Mouse (Mus musculus) forebrain, embryonic 10.5 days (tissue): Measurements from ENCODE around the gene Cacnb4. TPM values are rescaled to one million over a fixed set of nuclear protein-coding genes. Genes with fewer than 3 reads are reported as not detected.

Experiments
- DNase-seq: peaks from one replicate; pipeline ENCODE4 v3.0.0-alpha.2; 2017; ENCODE audit warnings: low spot score; ENCODE audit errors: extremely low spot score
- H3K27ac ChIP-seq: fragments of 300-500 bp; sonication (generic); 2 replicates; pipeline ENCODE4 v1.5.1; 2016; ENCODE audit warnings: mild to moderate bottlenecking
- H3K27me3 ChIP-seq: fragments of 300-500 bp; sonication (generic); 2 replicates; pipeline ENCODE4 v1.6.1; 2016; ENCODE audit warnings: mild to moderate bottlenecking; ENCODE audit not compliant: poor library complexity, severe bottlenecking
- H3K36me3 ChIP-seq: fragments of 300-500 bp; sonication (generic); replicated peaks from 2 replicates; pipeline ENCODE4 v1.6.1; 2016; ENCODE audit warnings: mild to moderate bottlenecking, moderate library complexity
- H3K4me1 ChIP-seq: fragments of 300-500 bp; sonication (generic); 2 replicates; pipeline ENCODE4 v1.6.1; 2016
- H3K4me3 ChIP-seq: fragments of 300-500 bp; sonication (generic); 2 replicates; pipeline ENCODE4 v1.5.1; 2016; ENCODE audit warnings: mild to moderate bottlenecking, moderate library complexity
- H3K9me3 ChIP-seq: fragments of 300-500 bp; sonication (generic); 2 replicates; pipeline ENCODE4 v1.6.1; 2016; ENCODE audit warnings: mild to moderate bottlenecking, moderate library complexity
- WGBS: fragments of 180-500 bp; shearing (Covaris S2); methylation state at CpG from one replicate; pipeline ENCODE4 v1.1.7; 2016; 5-methylcytosine and 5-hydroxymethylcytosine counted together
- polyA plus RNA-seq: library from polyadenylated mRNA; unstranded; fragments of >200 nt; fragmentation: Nextera tagmentation; extraction: Ambion mirVana; gene quantifications from 2 replicates; pipeline ENCODE4 v1.2.1, GENCODE M21; 2016

Gene Cacnb4
- polyA plus RNA-seq, 1 experiment from 2014 or later, result 0.50 TPM

- Histone ChIP-seq H3K27ac (no peak overlapping the region), H3K27me3 (no peaks in the 10 kb centered on the region), H3K4me1 (peaks cover 24% of the 10 kb centered on the region), H3K36me3 (no peaks in the 10 kb centered on the region), H3K4me3 (no peak overlapping the region), H3K9me3 (no peaks in the 10 kb centered on the region)
- no peak for DNase-seq
- 77% methylated on average over 5 of the region's 5 CpGs for WGBS
These were observed 83.4 kb downstream of the Cacnb4 start for GRCm38 (mm10) chr2:52593260-52593659.

- Histone ChIP-seq H3K4me3 (no peak overlapping the region), H3K27ac (peak overlapping the region; percentile 76), H3K4me1 (peaks cover 24% of the 10 kb centered on the region), H3K9me3 (no peaks in the 10 kb centered on the region), H3K27me3 (no peaks in the 10 kb centered on the region), H3K36me3 (no peaks in the 10 kb centered on the region)
- 3% methylated on average over 5 of the region's 5 CpGs for WGBS
- peak; percentile 65 for DNase-seq
These were observed 85.7 kb downstream of the Cacnb4 start for GRCm38 (mm10) chr2:52590970-52591347.

GRCm38 (mm10) chr2:52590340-52590969 is 86.2 kb downstream of the Cacnb4 start:
- no peak overlapping the region for H3K4me3 ChIP-seq
- no peaks in the 10 kb centered on the region for H3K36me3 ChIP-seq
- H3K27me3 ChIP-seq, result no peaks in the 10 kb centered on the region
- 69% methylated on average over 7 of the region's 7 CpGs for WGBS
- H3K4me1 ChIP-seq, result peaks cover 24% of the 10 kb centered on the region
- no peak for DNase-seq
- H3K27ac ChIP-seq, result peak overlapping the region; percentile 76
- no peaks in the 10 kb centered on the region for H3K9me3 ChIP-seq

GRCm38 (mm10) chr2:52589514-52589913 is 87.1 kb downstream of the Cacnb4 start:
- Histone ChIP-seq H3K27ac (0 out of 2 replicates have a peak overlapping the region, but pooled peaks have one; percentile 76), H3K4me1 (peaks cover 24% of the 10 kb centered on the region), H3K36me3 (no peaks in the 10 kb centered on the region), H3K4me3 (no peak overlapping the region), H3K9me3 (no peaks in the 10 kb centered on the region), H3K27me3 (no peaks in the 10 kb centered on the region)
- no peak for DNase-seq
- WGBS, result 90% methylated on average over 4 of the region's 4 CpGs

- no peak for DNase-seq
- no peaks in the 10 kb centered on the region for H3K9me3 ChIP-seq
- peaks cover 11% of the 10 kb centered on the region for H3K4me1 ChIP-seq
- H3K27ac ChIP-seq, result no peak overlapping the region
- no peaks in the 10 kb centered on the region for H3K27me3 ChIP-seq
- no peaks in the 10 kb centered on the region for H3K36me3 ChIP-seq
- no peak overlapping the region for H3K4me3 ChIP-seq
- 84% methylated on average over 4 of the region's 4 CpGs for WGBS
These were observed 91.2 kb downstream of the Cacnb4 start for GRCm38 (mm10) chr2:52585384-52585783.

GRCm38 (mm10) chr2:52581132-52581781 is 95.4 kb downstream of the Cacnb4 start:
- no peak for DNase-seq
- Histone ChIP-seq H3K36me3 (no peaks in the 10 kb centered on the region), H3K27ac (no peak overlapping the region), H3K9me3 (no peaks in the 10 kb centered on the region), H3K27me3 (no peaks in the 10 kb centered on the region), H3K4me3 (no peak overlapping the region), H3K4me1 (peaks cover 11% of the 10 kb centered on the region)
- 90% methylated on average over 11 of the region's 11 CpGs for WGBS

GRCm38 (mm10) chr2:52580697-52581096 is 95.9 kb downstream of the Cacnb4 start:
- DNase-seq, result no peak
- WGBS, result 70% methylated on average over 5 of the region's 5 CpGs

GRCm38 (mm10) chr2:52578846-52579245 is 97.8 kb downstream of the Cacnb4 start:
- no peak overlapping the region for H3K27ac ChIP-seq
- H3K9me3 ChIP-seq, result no peaks in the 10 kb centered on the region
- no peaks in the 10 kb centered on the region for H3K27me3 ChIP-seq
- H3K4me3 ChIP-seq, result no peak overlapping the region
- no peak for DNase-seq
- no peaks in the 10 kb centered on the region for H3K36me3 ChIP-seq
- WGBS, result 66% methylated on average over 3 of the region's 3 CpGs
- H3K4me1 ChIP-seq, result peaks cover 11% of the 10 kb centered on the region

More at GRCm38 (mm10) chr2:52580697-52581096, 95.9 kb downstream of the Cacnb4 start:
- H3K4me3 ChIP-seq, result no peak overlapping the region
- H3K36me3 ChIP-seq, result no peaks in the 10 kb centered on the region
- peaks cover 11% of the 10 kb centered on the region for H3K4me1 ChIP-seq
- no peak overlapping the region for H3K27ac ChIP-seq
- no peaks in the 10 kb centered on the region for H3K27me3 ChIP-seq
- no peaks in the 10 kb centered on the region for H3K9me3 ChIP-seq

GRCm38 (mm10) chr2:52577700-52578099 is 98.9 kb downstream of the Cacnb4 start:
- Histone ChIP-seq H3K27me3 (no peaks in the 10 kb centered on the region), H3K36me3 (no peaks in the 10 kb centered on the region), H3K9me3 (no peaks in the 10 kb centered on the region), H3K4me3 (no peak overlapping the region), H3K4me1 (peaks cover 11% of the 10 kb centered on the region), H3K27ac (no peak overlapping the region)
- no peak for DNase-seq
- WGBS, result 90% methylated on average over 4 of the region's 4 CpGs

- Histone ChIP-seq H3K9me3 (no peaks in the 10 kb centered on the region), H3K27ac (no peak overlapping the region), H3K36me3 (no peaks in the 10 kb centered on the region), H3K4me3 (no peak overlapping the region), H3K27me3 (no peaks in the 10 kb centered on the region), H3K4me1 (peaks cover 12% of the 10 kb centered on the region)
- no peak for DNase-seq
- WGBS, result 93% methylated on average over 2 of the region's 2 CpGs
These were observed 100.1 kb downstream of the Cacnb4 start for GRCm38 (mm10) chr2:52576546-52576945.

- Histone ChIP-seq H3K4me3 (no peak overlapping the region), H3K27me3 (no peaks in the 10 kb centered on the region), H3K9me3 (no peaks in the 10 kb centered on the region), H3K36me3 (no peaks in the 10 kb centered on the region), H3K27ac (no peak overlapping the region), H3K4me1 (peaks cover 13% of the 10 kb centered on the region)
- WGBS, result 91% methylated on average over 10 of the region's 10 CpGs
- DNase-seq, result no peak
These were observed 100.9 kb downstream of the Cacnb4 start for GRCm38 (mm10) chr2:52575637-52576175.

GRCm38 (mm10) chr2:52574929-52575328 is 101.7 kb downstream of the Cacnb4 start:
- H3K27ac ChIP-seq, result no peak overlapping the region
- peaks cover 8% of the 10 kb centered on the region; the same call in 1 of the 2 replicates for H3K4me1 ChIP-seq
- DNase-seq, result no peak
- no peaks in the 10 kb centered on the region for H3K9me3 ChIP-seq
- 84% methylated on average over 3 of the region's 3 CpGs for WGBS
- H3K36me3 ChIP-seq, result no peaks in the 10 kb centered on the region
- H3K4me3 ChIP-seq, result no peak overlapping the region
- H3K27me3 ChIP-seq, result no peaks in the 10 kb centered on the region

- Histone ChIP-seq H3K4me3 (no peak overlapping the region), H3K36me3 (no peaks in the 10 kb centered on the region), H3K9me3 (no peaks in the 10 kb centered on the region), H3K4me1 (0 out of 2 replicates have a peak, but pooled peaks cover 3% of the 10 kb centered on the region), H3K27me3 (no peaks in the 10 kb centered on the region), H3K27ac (no peak overlapping the region)
- WGBS, result 91% methylated on average over 6 of the region's 6 CpGs
- no peak for DNase-seq
These were observed 104.4 kb downstream of the Cacnb4 start for GRCm38 (mm10) chr2:52572221-52572620.
